Mouse (Mus musculus) hindbrain, embryonic 11.5 days (tissue): Measurements from ENCODE around the gene Ctnnbl1. TPM values are rescaled to one million over a fixed set of nuclear protein-coding genes. Genes with fewer than 3 reads are reported as not detected.

Experiments used
- ATAC-seq: fragments of 200-750 bp; cut with Nextera tagmentation; 2 replicates; pipeline ENCODE4 v1.8.0; 2017; ENCODE audit warnings: mild to moderate bottlenecking, moderate TSS enrichment, moderate library complexity; ENCODE audit not compliant: low FRiP score
- DNase-seq: peaks from one replicate; pipeline ENCODE4 v3.0.0-alpha.2; 2015; ENCODE audit warnings: low spot score
- H3K27ac ChIP-seq: fragments of 300-500 bp; sonication (generic); 2 replicates; pipeline ENCODE4 v1.5.1; 2014; ENCODE audit warnings: mild to moderate bottlenecking, low read depth, low read length
- H3K27me3 ChIP-seq: fragments of 300-500 bp; sonication (generic); 2 replicates; pipeline ENCODE4 v1.6.1; 2014; ENCODE audit warnings: mild to moderate bottlenecking, low read length, moderate library complexity, mixed read lengths; ENCODE audit not compliant: control insufficient read depth, insufficient read depth
- H3K36me3 ChIP-seq: fragments of 300-500 bp; sonication (generic); 2 replicates; pipeline ENCODE4 v1.6.1; 2014; ENCODE audit warnings: mild to moderate bottlenecking, low read length, moderate library complexity, mixed read lengths; ENCODE audit not compliant: control insufficient read depth, insufficient read depth
- H3K4me1 ChIP-seq: fragments of 300-500 bp; sonication (generic); replicated peaks from 2 replicates; pipeline ENCODE4 v1.6.1; 2014; ENCODE audit warnings: low read length, mixed read lengths; ENCODE audit not compliant: control insufficient read depth, insufficient read depth
- H3K4me2 ChIP-seq: fragments of 300-500 bp; sonication (generic); replicated peaks from 2 replicates; pipeline ENCODE4 v1.6.1; 2014; ENCODE audit warnings: mild to moderate bottlenecking, low read depth, low read length
- H3K4me3 ChIP-seq: fragments of 300-500 bp; sonication (generic); 2 replicates; pipeline ENCODE4 v1.5.1; 2014; ENCODE audit warnings: low read depth, low read length
- H3K9ac ChIP-seq: fragments of 300-500 bp; sonication (generic); 2 replicates; pipeline ENCODE4 v1.6.1; 2014; ENCODE audit warnings: low read depth, low read length
- H3K9me3 ChIP-seq: fragments of 300-500 bp; sonication (generic); 2 replicates; pipeline ENCODE4 v1.6.1; 2016; ENCODE audit warnings: low read length; ENCODE audit not compliant: control insufficient read depth
- WGBS: fragments of 180-500 bp; shearing (Covaris S2); extraction: QIAGEN DNeasy Blood & Tissue Kit; methylation state at CpG from one replicate; pipeline ENCODE4 v1.1.7; 2014; 5-methylcytosine and 5-hydroxymethylcytosine counted together
- polyA plus RNA-seq: library from polyadenylated mRNA; unstranded; fragments of >200 nt; fragmentation: Nextera tagmentation; extraction: Ambion mirVana; gene quantifications from 2 replicates; pipeline ENCODE4 v1.2.1, GENCODE M21; 2014

The Ctnnbl1 gene
- polyA plus RNA-seq, 1 experiment from 2014 or later = 90.1 TPM

DNA sequence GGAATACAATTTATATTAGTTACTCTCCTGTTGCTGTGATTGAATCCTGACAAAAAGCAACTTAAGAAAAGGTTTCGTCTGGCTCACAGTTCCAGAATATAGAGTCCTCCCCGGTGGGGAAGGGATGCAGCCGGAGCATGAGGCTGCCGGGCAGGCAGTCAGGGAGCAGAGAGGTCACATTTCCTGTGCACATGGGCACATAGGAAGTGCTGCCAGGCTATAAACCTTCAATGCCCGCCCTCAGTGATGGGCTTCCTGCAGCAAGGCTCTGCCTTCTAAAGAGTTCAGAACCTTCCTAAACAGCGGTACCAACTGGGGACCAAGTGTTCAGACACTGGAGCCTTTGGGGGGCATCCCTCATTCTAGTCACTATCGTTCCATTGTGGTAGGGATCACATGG lies 7.4 kb downstream of the Ctnnbl1 start:
- Histone ChIP-seq H3K27me3 (no peaks in the 10 kb centered on the region), H3K4me2 (no peak overlapping the region), H3K9me3 (no peaks in the 10 kb centered on the region), H3K4me1 (no peaks in the 10 kb centered on the region), H3K27ac (no peak overlapping the region), H3K9ac (no peak overlapping the region), H3K4me3 (no peak overlapping the region), H3K36me3 (no peaks in the 10 kb centered on the region)
- ATAC-seq = no peak
- DNase-seq = no peak
- 87% methylated on average over 7 of the region's 7 CpGs for WGBS

DNA sequence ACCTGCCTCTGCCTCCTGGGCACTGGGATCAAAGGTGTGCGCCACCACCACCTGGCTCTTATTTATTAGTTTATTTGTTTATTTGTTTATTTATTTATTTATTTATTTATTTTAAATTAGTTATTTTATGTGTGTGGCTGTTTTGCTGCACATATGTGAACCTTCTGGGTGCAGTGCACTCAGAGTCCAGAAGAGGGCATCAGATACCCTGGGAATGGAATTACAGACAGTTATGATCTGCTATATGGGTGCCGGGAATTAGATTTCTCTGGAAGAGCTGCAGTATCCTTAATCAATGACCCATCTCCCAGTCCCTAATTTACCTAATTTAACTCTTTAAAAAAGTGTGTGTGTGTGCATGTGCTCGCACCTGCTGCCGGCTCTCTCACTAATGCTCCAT lies 8.5 kb downstream of the Ctnnbl1 start:
- Histone ChIP-seq H3K4me1 (no peaks in the 10 kb centered on the region), H3K4me3 (no peak overlapping the region), H3K27me3 (no peaks in the 10 kb centered on the region), H3K9ac (no peak overlapping the region), H3K4me2 (no peak overlapping the region), H3K36me3 (no peaks in the 10 kb centered on the region), H3K27ac (no peak overlapping the region), H3K9me3 (no peaks in the 10 kb centered on the region)
- ATAC-seq = no peak
- WGBS = 95% methylated on average over 4 of the region's 4 CpGs
- peak; percentile 15 for DNase-seq

DNA sequence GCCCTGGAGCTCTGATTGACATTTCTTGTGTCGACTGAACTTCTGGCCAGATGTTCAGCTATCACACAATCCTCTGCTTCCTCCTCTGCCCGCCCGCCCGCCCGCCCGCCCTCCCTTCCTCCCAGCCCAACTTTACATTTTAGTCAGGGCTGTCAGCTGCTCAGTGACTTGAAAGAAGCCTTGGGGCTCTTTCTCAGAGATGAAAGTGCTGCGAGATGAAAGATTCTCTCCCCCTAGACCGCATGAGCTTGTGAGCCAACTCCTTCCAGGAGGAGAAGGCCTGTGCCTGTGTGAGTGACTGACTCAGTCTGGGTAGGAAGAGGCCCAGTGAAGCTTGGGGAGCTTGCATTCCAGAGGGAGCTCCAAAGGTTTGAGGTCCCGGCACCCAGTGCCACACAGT lies 9.4 kb downstream of the Ctnnbl1 start:
- Histone ChIP-seq H3K4me3 (no peak overlapping the region), H3K9me3 (no peaks in the 10 kb centered on the region), H3K36me3 (no peaks in the 10 kb centered on the region), H3K27ac (no peak overlapping the region), H3K9ac (no peak overlapping the region), H3K27me3 (no peaks in the 10 kb centered on the region), H3K4me1 (0 out of 2 replicates have a peak, but pooled peaks cover 2% of the 10 kb centered on the region), H3K4me2 (no peak overlapping the region)
- 57% methylated on average over 9 of the region's 9 CpGs for WGBS
- ATAC-seq (no peak), DNase-seq (no peak)

DNA sequence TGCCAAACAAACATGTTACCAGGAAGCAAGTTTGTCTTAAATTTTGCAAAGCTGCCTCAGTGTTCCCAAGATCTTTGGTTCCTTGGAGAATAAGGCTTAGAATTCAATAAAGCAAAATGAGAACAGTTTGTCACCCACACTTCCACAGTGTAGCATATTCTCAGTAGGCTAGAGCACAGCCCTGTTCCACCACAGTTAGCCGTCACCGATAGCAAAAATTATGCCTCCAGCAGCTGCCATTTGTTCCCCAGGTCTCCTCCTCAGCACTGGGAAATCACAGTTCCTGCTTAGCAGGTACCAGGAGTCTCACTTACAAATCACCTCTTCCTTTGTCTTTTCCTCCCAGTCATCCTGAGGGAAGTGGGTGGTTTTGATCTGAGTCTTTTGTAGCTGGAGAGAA lies 10.8 kb downstream of the Ctnnbl1 start:
- H3K27me3 ChIP-seq = no peaks in the 10 kb centered on the region
- H3K4me2 ChIP-seq = no peak overlapping the region
- H3K9ac ChIP-seq = no peak overlapping the region
- 62% methylated on average over 2 of the region's 2 CpGs for WGBS
- DNase-seq (no peak), ATAC-seq (no peak)
- no peak overlapping the region for H3K4me3 ChIP-seq
- H3K4me1 ChIP-seq = peaks cover 7% of the 10 kb centered on the region
- no peaks in the 10 kb centered on the region for H3K9me3 ChIP-seq
- H3K27ac ChIP-seq = no peak overlapping the region
- H3K36me3 ChIP-seq = no peaks in the 10 kb centered on the region

DNA sequence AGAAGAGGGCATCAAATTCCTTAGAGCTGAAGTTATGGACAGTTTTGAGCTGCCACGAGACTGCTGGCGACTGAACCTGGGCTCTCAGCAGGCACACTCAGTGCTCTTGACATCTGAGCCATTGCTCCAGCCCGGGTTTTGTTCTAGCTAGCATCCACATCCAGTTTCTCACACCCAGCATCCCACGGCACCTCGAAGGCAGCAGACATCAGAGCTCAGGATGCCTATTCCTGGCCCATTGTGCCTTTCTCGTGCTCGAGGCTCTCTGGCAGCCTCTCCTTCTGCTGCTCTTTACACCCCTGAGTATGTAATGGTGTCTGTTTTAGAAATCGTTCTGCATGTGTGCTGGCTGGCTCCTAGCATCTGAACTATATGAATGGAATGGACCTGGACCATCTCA lies 13.3 kb downstream of the Ctnnbl1 start:
- DNase-seq = no peak
- Histone ChIP-seq H3K4me3 (no peak overlapping the region), H3K4me2 (no peak overlapping the region), H3K4me1 (peaks cover 7% of the 10 kb centered on the region), H3K36me3 (no peaks in the 10 kb centered on the region), H3K27me3 (no peaks in the 10 kb centered on the region), H3K27ac (no peak overlapping the region), H3K9ac (no peak overlapping the region), H3K9me3 (no peaks in the 10 kb centered on the region)
- no peak for ATAC-seq
- 81% methylated on average over 8 of the region's 8 CpGs for WGBS

DNA sequence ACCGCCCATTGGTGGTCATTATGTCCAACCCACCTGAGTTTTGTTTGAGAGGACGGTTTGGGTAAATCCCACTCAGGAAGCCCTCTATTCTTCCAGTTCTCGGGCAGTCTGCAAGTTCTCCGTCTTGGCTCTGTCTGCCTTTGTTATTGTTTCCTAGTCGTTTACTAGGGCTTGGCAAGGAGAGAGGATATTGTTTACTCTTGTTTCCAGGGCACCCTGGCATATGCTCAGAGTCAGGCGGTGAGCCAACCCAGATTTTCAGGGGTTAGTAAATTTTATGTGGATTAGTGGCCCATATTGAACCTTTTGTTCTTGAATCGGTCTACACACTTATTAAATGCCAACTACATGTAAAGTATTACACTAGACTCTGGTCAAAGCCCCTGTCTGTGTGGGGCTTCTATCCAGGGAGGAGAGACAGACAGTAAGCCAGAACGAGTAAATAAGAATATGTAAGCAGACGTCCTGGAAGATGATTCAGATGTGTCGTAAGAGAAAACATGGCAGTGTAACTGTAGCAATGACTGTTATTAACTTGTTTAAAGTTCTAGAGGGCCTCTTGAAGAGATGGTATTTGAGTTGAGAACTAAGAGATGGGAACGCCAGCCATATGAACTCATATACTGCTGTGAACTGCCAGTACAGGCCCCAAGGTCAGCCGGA lies 13.9 kb downstream of the Ctnnbl1 start:
- no peak overlapping the region for H3K4me2 ChIP-seq

DNA sequence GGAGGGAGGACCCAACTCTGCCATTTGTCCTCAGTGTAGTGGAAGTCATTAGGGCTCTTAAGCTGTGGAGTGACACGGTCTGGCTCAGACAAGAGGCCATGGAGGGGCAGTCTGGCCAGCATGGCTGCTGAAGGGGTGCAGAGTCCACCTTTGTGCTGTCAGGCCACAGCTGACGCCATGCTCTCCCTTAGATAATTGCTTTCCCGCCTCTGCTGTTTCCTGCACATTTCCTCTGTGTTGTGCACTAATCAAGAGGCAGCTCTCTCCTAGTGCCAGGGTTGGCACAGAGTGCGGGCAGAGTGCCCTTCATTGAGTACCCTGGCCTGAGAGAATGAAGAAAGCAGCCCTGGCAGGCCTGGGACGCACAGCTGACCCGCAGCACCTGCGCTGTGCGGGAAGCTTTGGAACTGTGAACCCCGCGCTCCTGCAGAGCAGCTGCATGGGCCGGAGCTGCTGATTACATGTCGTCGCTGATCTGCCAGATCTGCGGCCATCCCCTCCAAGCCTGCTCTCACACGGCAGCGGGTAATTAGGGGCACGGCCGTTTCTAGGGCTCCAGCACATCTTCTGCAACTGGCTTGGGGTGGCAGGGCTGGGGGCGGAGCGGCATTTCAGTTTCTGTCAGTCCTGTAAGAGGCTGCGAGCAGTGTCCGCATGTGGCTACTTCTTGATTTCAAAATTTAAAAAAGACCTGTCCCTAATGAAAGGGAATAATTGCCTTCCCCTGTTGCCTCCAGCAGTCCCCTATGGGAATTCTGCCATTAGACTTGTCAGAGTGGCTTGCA lies 14.6 kb downstream of the Ctnnbl1 start:
- H3K4me2 ChIP-seq = no peak overlapping the region
- no peaks in the 10 kb centered on the region for H3K36me3 ChIP-seq
- H3K4me1 ChIP-seq = peaks cover 7% of the 10 kb centered on the region
- H3K27ac ChIP-seq = peak overlapping the region; percentile 77
- no peaks in the 10 kb centered on the region for H3K27me3 ChIP-seq
- no peaks in the 10 kb centered on the region for H3K9me3 ChIP-seq
- H3K9ac ChIP-seq = no peak overlapping the region
- no peak overlapping the region for H3K4me3 ChIP-seq
- 58% methylated on average over 22 of the region's 22 CpGs for WGBS
- ATAC-seq (peak; percentile 63), DNase-seq (peak; percentile 41)

More for the DNA sequence above, 13.9 kb downstream of the Ctnnbl1 start:
- no peak overlapping the region for H3K4me3 ChIP-seq
- H3K9me3 ChIP-seq = no peaks in the 10 kb centered on the region
- H3K9ac ChIP-seq = no peak overlapping the region
- ATAC-seq = no peak
- H3K27me3 ChIP-seq = no peaks in the 10 kb centered on the region
- H3K4me1 ChIP-seq = peaks cover 7% of the 10 kb centered on the region
- no peak for DNase-seq
- H3K36me3 ChIP-seq = no peaks in the 10 kb centered on the region
- H3K27ac ChIP-seq = peak overlapping the region; percentile 77
- WGBS = 85% methylated on average over 12 of the region's 12 CpGs

DNA sequence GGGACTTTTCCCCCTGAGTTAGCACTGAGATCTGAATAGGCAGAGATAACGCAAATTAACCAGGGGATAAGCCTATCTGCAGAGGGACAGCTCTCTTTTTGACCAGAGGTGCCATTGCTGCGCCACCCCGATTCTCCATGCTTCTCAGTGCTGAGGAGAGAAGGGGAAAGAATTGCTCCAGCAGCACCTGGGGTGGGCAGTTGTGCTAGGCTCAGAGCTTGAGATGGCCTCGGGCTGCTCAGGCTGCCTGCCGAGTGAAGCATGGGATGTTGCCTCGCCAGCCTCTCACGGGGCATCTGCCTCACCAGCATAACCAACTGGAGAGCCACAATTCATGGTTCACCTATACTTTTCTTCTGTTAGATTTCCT lies 15.2 kb downstream of the Ctnnbl1 start:
- WGBS = 87% methylated on average over 7 of the region's 7 CpGs
- no peak overlapping the region for H3K4me3 ChIP-seq
- no peak overlapping the region for H3K4me2 ChIP-seq
- H3K36me3 ChIP-seq = no peaks in the 10 kb centered on the region
- peaks cover 7% of the 10 kb centered on the region for H3K4me1 ChIP-seq
- no peaks in the 10 kb centered on the region for H3K27me3 ChIP-seq
- no peaks in the 10 kb centered on the region for H3K9me3 ChIP-seq
- H3K9ac ChIP-seq = no peak overlapping the region
- DNase-seq (peak; percentile 13), ATAC-seq (no peak)
- peak overlapping the region; percentile 77 for H3K27ac ChIP-seq

DNA sequence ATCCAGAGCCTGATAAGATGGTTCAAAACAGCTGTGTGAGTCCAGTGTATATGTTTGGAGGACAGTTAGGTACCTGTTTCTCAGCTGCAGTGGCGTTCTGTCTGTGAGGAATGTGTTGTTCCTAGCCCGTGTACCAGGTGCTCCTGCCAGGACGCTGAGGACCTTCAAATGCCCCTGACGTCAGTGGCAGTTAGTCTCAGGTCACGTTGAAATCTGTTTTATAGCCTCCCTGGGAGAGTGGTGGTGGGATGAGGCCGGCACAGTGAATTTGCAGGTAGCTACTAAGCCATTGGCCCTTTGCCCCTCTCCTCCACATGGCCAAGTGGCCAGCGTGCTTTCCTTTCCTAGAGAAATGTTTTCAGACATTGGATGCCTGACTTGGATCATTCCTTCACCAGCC lies 18.6 kb downstream of the Ctnnbl1 start:
- Histone ChIP-seq H3K27ac (no peak overlapping the region), H3K9me3 (no peaks in the 10 kb centered on the region), H3K9ac (no peak overlapping the region), H3K36me3 (no peaks in the 10 kb centered on the region), H3K4me1 (peaks cover 7% of the 10 kb centered on the region), H3K4me2 (no peak overlapping the region), H3K4me3 (no peak overlapping the region), H3K27me3 (no peaks in the 10 kb centered on the region)
- DNase-seq (no peak), ATAC-seq (no peak)
- WGBS = 90% methylated on average over 7 of the region's 7 CpGs
